Mouse (Mus musculus) neural tube, embryonic 15.5 days (tissue): ENCODE measurements around the gene Dmxl2. TPM values are rescaled to one million over a fixed set of nuclear protein-coding genes. Genes with fewer than 3 reads are reported as not detected.

Experiments
- ATAC-seq: fragments of 200-750 bp; cut with Nextera tagmentation; 2 replicates; pipeline ENCODE4 v1.8.0; 2017; ENCODE audit warnings: mild to moderate bottlenecking, moderate TSS enrichment, moderate library complexity; ENCODE audit not compliant: low FRiP score
- H3K27ac ChIP-seq: fragments of 300-500 bp; sonication (generic); replicated peaks from 2 replicates; pipeline ENCODE4 v1.5.1; 2015; ENCODE audit warnings: mild to moderate bottlenecking, inconsistent platforms
- H3K27me3 ChIP-seq: fragments of 300-500 bp; sonication (generic); replicated peaks from 2 replicates; pipeline ENCODE4 v1.6.1; 2015; ENCODE audit warnings: inconsistent platforms
- H3K36me3 ChIP-seq: fragments of 300-500 bp; sonication (generic); 2 replicates; pipeline ENCODE4 v1.6.1; 2015; ENCODE audit warnings: inconsistent platforms
- H3K4me1 ChIP-seq: fragments of 300-500 bp; sonication (generic); 2 replicates; pipeline ENCODE4 v1.6.1; 2015; ENCODE audit warnings: inconsistent platforms
- H3K4me2 ChIP-seq: fragments of 300-500 bp; sonication (generic); 2 replicates; pipeline ENCODE4 v1.6.1; 2015; ENCODE audit warnings: inconsistent platforms, mild to moderate bottlenecking, moderate library complexity
- H3K4me3 ChIP-seq: fragments of 300-500 bp; sonication (generic); replicated peaks from 2 replicates; pipeline ENCODE4 v1.5.1; 2015; ENCODE audit warnings: mild to moderate bottlenecking, inconsistent platforms
- H3K9ac ChIP-seq: fragments of 300-500 bp; sonication (generic); replicated peaks from 2 replicates; pipeline ENCODE4 v1.6.1; 2015; ENCODE audit warnings: mild to moderate bottlenecking, inconsistent platforms
- H3K9me3 ChIP-seq: fragments of 300-500 bp; sonication (generic); replicated peaks from 2 replicates; pipeline ENCODE4 v1.6.1; 2016; ENCODE audit warnings: inconsistent platforms
- WGBS: fragments of 180-500 bp; shearing (Covaris S2); methylation state at CpG from one replicate; pipeline ENCODE4 v1.1.7; 2015; ENCODE audit warnings: mixed read lengths; 5-methylcytosine and 5-hydroxymethylcytosine counted together
- polyA plus RNA-seq: library from polyadenylated mRNA; unstranded; fragments of >200 nt; fragmentation: Nextera tagmentation; extraction: Ambion mirVana; gene quantifications from 2 replicates; pipeline ENCODE4 v1.2.1, GENCODE M21; 2015

The Dmxl2 gene
- polyA plus RNA-seq, 1 experiment from 2014 or later: 60.5 TPM

- WGBS: 69% methylated on average over 2 of the region's 2 CpGs
- H3K27me3 ChIP-seq: 0 out of 2 replicates have a peak, but pooled peaks cover 3% of the 10 kb centered on the region
- no peaks in the 10 kb centered on the region for H3K9me3 ChIP-seq
- no peak overlapping the region for H3K4me3 ChIP-seq
- no peak overlapping the region for H3K9ac ChIP-seq
- H3K36me3 ChIP-seq: no peaks in the 10 kb centered on the region
- no peak overlapping the region for H3K4me2 ChIP-seq
- no peak overlapping the region for H3K27ac ChIP-seq
- peaks cover 11% of the 10 kb centered on the region for H3K4me1 ChIP-seq
- ATAC-seq: no peak
Observed at GRCm38 (mm10) chr9:54532926-54533325, 31.5 kb upstream of the Dmxl2 start.

GRCm38 (mm10) chr9:54531421-54531820 lies 30.0 kb upstream of the Dmxl2 start:
- no peak overlapping the region for H3K27ac ChIP-seq
- H3K36me3 ChIP-seq: no peaks in the 10 kb centered on the region
- H3K9me3 ChIP-seq: no peaks in the 10 kb centered on the region

GRCm38 (mm10) chr9:54530836-54531235 lies 29.4 kb upstream of the Dmxl2 start:
- no peak for ATAC-seq
- H3K4me1 ChIP-seq: peaks cover 7% of the 10 kb centered on the region
- H3K9me3 ChIP-seq: no peaks in the 10 kb centered on the region
- H3K36me3 ChIP-seq: no peaks in the 10 kb centered on the region
- no peak overlapping the region for H3K9ac ChIP-seq
- H3K4me2 ChIP-seq: no peak overlapping the region
- H3K4me3 ChIP-seq: no peak overlapping the region
- WGBS: 86% methylated on average over 6 of the region's 6 CpGs
- H3K27ac ChIP-seq: no peak overlapping the region
- 0 out of 2 replicates have a peak, but pooled peaks cover 3% of the 10 kb centered on the region for H3K27me3 ChIP-seq

More at GRCm38 (mm10) chr9:54531421-54531820, 30.0 kb upstream of the Dmxl2 start:
- Histone ChIP-seq H3K27me3 (0 out of 2 replicates have a peak, but pooled peaks cover 3% of the 10 kb centered on the region), H3K4me2 (no peak overlapping the region), H3K4me3 (no peak overlapping the region), H3K4me1 (peaks cover 7% of the 10 kb centered on the region), H3K9ac (no peak overlapping the region)
- no peak for ATAC-seq

- Histone ChIP-seq H3K36me3 (no peaks in the 10 kb centered on the region), H3K4me2 (no peak overlapping the region), H3K4me1 (peaks cover 7% of the 10 kb centered on the region), H3K9ac (no peak overlapping the region), H3K27ac (no peak overlapping the region), H3K4me3 (no peak overlapping the region), H3K9me3 (no peaks in the 10 kb centered on the region), H3K27me3 (0 out of 2 replicates have a peak, but pooled peaks cover 3% of the 10 kb centered on the region)
- ATAC-seq: no peak
- WGBS: 76% methylated on average over 2 of the region's 2 CpGs
Observed at GRCm38 (mm10) chr9:54529950-54530349, 28.5 kb upstream of the Dmxl2 start.

- Histone ChIP-seq H3K4me3 (no peak overlapping the region), H3K4me1 (no peaks in the 10 kb centered on the region), H3K27ac (no peak overlapping the region), H3K36me3 (no peaks in the 10 kb centered on the region), H3K4me2 (no peak overlapping the region), H3K9ac (no peak overlapping the region), H3K9me3 (no peaks in the 10 kb centered on the region), H3K27me3 (no peaks in the 10 kb centered on the region)
- WGBS: 77% methylated on average over 7 of the region's 7 CpGs
- ATAC-seq: no peak
Observed at GRCm38 (mm10) chr9:54527694-54528093, 26.3 kb upstream of the Dmxl2 start.

GRCm38 (mm10) chr9:54520286-54520685 lies 18.9 kb upstream of the Dmxl2 start:
- no peak for ATAC-seq
- H3K4me2 ChIP-seq: no peak overlapping the region
- H3K9ac ChIP-seq: no peak overlapping the region
- H3K36me3 ChIP-seq: no peaks in the 10 kb centered on the region
- H3K27ac ChIP-seq: no peak overlapping the region
- H3K4me1 ChIP-seq: no peaks in the 10 kb centered on the region
- H3K4me3 ChIP-seq: no peak overlapping the region
- WGBS: 85% methylated on average over 4 of the region's 4 CpGs
- H3K9me3 ChIP-seq: no peaks in the 10 kb centered on the region
- no peaks in the 10 kb centered on the region for H3K27me3 ChIP-seq

GRCm38 (mm10) chr9:54518921-54519320 lies 17.5 kb upstream of the Dmxl2 start:
- H3K27ac ChIP-seq: no peak overlapping the region
- no peak for ATAC-seq
- no peak overlapping the region for H3K4me3 ChIP-seq
- WGBS: 73% methylated on average over 7 of the region's 7 CpGs
- H3K4me1 ChIP-seq: no peaks in the 10 kb centered on the region
- H3K36me3 ChIP-seq: no peaks in the 10 kb centered on the region
- no peaks in the 10 kb centered on the region for H3K9me3 ChIP-seq
- H3K27me3 ChIP-seq: no peaks in the 10 kb centered on the region
- no peak overlapping the region for H3K4me2 ChIP-seq
- H3K9ac ChIP-seq: no peak overlapping the region

GRCm38 (mm10) chr9:54515991-54516390 lies 14.6 kb upstream of the Dmxl2 start:
- Histone ChIP-seq H3K27ac (no peak overlapping the region), H3K4me2 (no peak overlapping the region), H3K36me3 (no peaks in the 10 kb centered on the region), H3K4me1 (no peaks in the 10 kb centered on the region), H3K27me3 (no peaks in the 10 kb centered on the region), H3K9me3 (no peaks in the 10 kb centered on the region), H3K9ac (no peak overlapping the region), H3K4me3 (no peak overlapping the region)
- ATAC-seq: no peak
- WGBS: 90% methylated on average over 2 of the region's 2 CpGs

- peaks cover 28% of the 10 kb centered on the region for H3K4me1 ChIP-seq
- H3K36me3 ChIP-seq: no peaks in the 10 kb centered on the region
- no peaks in the 10 kb centered on the region for H3K27me3 ChIP-seq
- no peaks in the 10 kb centered on the region for H3K9me3 ChIP-seq
- H3K4me2 ChIP-seq: peak overlapping the region; percentile 78
- WGBS: 13% methylated on average over 12 of the region's 12 CpGs
- H3K4me3 ChIP-seq: peak overlapping the region; percentile 82
- no peak overlapping the region for H3K27ac ChIP-seq
- ATAC-seq: no peak
- 0 out of 2 replicates have a peak overlapping the region, but pooled peaks have one; percentile 7 for H3K9ac ChIP-seq
Observed at GRCm38 (mm10) chr9:54502873-54503272, 1.4 kb upstream of the Dmxl2 start.

GRCm38 (mm10) chr9:54502111-54502495 lies 677 bp upstream of the Dmxl2 start:
- Histone ChIP-seq H3K4me2 (peak overlapping the region; percentile 78), H3K9me3 (no peaks in the 10 kb centered on the region), H3K4me3 (peak overlapping the region; percentile 82), H3K27ac (peak overlapping the region; percentile 92), H3K27me3 (no peaks in the 10 kb centered on the region), H3K36me3 (no peaks in the 10 kb centered on the region), H3K4me1 (peaks cover 28% of the 10 kb centered on the region), H3K9ac (peak overlapping the region; percentile 46)
- ATAC-seq: peak; percentile 14; the same call in 1 of the 2 replicates
- 3% methylated on average over 13 of the region's 13 CpGs for WGBS

GRCm38 (mm10) chr9:54500832-54501452 lies 484 bp downstream of the Dmxl2 start:
- no peaks in the 10 kb centered on the region for H3K27me3 ChIP-seq

GRCm38 (mm10) chr9:54499791-54500190 lies 1.6 kb downstream of the Dmxl2 start:
- Histone ChIP-seq H3K4me1 (peaks cover 28% of the 10 kb centered on the region), H3K27ac (no peak overlapping the region), H3K9me3 (no peaks in the 10 kb centered on the region), H3K27me3 (no peaks in the 10 kb centered on the region), H3K4me3 (peak overlapping the region; percentile 82), H3K36me3 (no peaks in the 10 kb centered on the region), H3K4me2 (peak overlapping the region; percentile 78), H3K9ac (no peak overlapping the region)
- no peak for ATAC-seq
- 79% methylated on average over 3 of the region's 3 CpGs for WGBS

More at GRCm38 (mm10) chr9:54500832-54501452, 484 bp downstream of the Dmxl2 start:
- peaks cover 28% of the 10 kb centered on the region for H3K4me1 ChIP-seq
- no peaks in the 10 kb centered on the region for H3K36me3 ChIP-seq
- ATAC-seq: peak; percentile 63
- H3K4me2 ChIP-seq: peak overlapping the region; percentile 78
- no peaks in the 10 kb centered on the region for H3K9me3 ChIP-seq
- H3K4me3 ChIP-seq: peak overlapping the region; percentile 82
- WGBS: under 1% methylated on average over 42 of the region's 43 CpGs
- peak overlapping the region; percentile 92 for H3K27ac ChIP-seq
- peak overlapping the region; percentile 91 for H3K9ac ChIP-seq
